Mouse (Mus musculus): ENCODE measurements around the gene Rapgef2. TPM values are rescaled to one million over a fixed set of nuclear protein-coding genes. Genes with fewer than 3 reads are reported as not detected.
A peak's percentile ranks its signal among the peaks of the same experiment; 100 is the strongest.

Rapgef2 gene
- total RNA-seq (2021), result 10 to 100 TPM; 40.2 to 51.6 TPM

GRCm38 (mm10) chr3:79286376-79287107 is at the start of gene Rapgef2:
Rapgef2 (minus strand) TSS chr3:79286517.
- peak; percentile 88 to 90 for DNase-seq
- intact Hi-C loops (cut with DNase I), result loop anchor here (1.0 to 5.0 kb wide), 4 partner anchors 65 to 301 kb away; no protein-coding TSS in a partner anchor

GRCm38 (mm10) chr3:79333643-79334200 is 47.4 kb upstream of the Rapgef2 start:
- DNase-seq, result no peak
- intact Hi-C loops (cut with DNase I), result no loop called here

GRCm38 (mm10) chr3:79333051-79333450 is 46.7 kb upstream of the Rapgef2 start:
- intact Hi-C loops (cut with DNase I), result no loop called here
- DNase-seq, result peak; percentile 12 to 18

GRCm38 (mm10) chr3:79329691-79330315 is 43.5 kb upstream of the Rapgef2 start:
- intact Hi-C loops (cut with DNase I), result no loop called here
- DNase-seq, result no peak

- intact Hi-C loops (cut with DNase I), result no loop called here
- DNase-seq, result peak in 1 of 2 experiments; percentile 7
Observed at GRCm38 (mm10) chr3:79324697-79325526, 38.6 kb upstream of the Rapgef2 start.

DNA sequence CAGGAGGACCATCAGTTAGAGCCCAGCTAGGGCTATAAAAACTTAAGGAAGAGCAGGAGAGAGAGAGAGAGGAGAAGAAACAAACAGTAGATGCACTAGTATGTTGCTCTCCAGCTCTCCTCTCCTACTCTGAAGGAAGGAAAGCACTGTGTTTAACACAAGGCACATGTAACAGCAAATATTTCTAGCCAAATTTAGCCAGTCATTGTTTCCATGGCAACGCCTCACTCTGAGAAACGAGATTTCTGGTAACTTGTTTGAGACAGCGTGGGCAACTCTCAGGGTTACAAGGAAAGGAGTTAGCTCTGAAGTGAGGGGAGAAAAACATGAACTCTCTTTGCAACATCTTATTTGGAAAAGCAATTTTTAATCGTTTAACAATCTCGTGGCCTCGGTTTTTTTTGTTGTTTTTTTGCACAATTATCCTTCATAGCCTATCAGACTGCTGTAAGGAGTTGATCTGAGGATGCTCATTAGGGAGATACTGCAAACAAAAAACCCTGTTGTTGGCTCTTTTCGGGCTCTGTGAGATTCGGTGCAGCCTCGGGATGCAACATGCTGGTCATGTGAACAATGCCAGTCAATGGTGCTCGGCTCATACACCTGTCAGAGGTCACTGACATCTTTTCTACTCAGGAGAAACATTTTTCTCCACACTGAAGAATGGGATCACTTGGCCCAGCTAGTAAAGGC is 27.8 kb upstream of the Rapgef2 start:
- peak; percentile 11 to 14 for DNase-seq
- intact Hi-C loops (cut with DNase I), result no loop called here

DNA sequence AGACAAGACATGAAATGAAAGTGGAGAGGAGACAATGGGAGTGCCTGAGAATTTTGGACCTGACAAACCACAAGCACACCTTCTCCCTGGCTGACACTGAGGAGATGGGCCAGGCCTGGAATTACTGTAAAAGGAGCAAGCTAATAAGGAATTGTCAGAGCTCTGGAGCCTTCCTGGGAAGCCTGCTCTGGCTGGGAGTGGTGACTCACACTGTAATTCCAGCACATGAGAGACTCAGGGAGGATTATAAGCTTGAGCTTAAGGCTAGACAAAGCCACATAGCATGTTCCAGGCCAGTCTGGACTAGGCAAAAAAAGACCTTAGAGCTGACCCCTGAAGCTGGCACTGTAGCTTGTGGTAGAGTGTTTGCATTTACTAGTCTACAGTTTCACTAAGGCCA is 25.6 kb upstream of the Rapgef2 start:
- intact Hi-C loops (cut with DNase I), result no loop called here
- DNase-seq, result no peak

DNA sequence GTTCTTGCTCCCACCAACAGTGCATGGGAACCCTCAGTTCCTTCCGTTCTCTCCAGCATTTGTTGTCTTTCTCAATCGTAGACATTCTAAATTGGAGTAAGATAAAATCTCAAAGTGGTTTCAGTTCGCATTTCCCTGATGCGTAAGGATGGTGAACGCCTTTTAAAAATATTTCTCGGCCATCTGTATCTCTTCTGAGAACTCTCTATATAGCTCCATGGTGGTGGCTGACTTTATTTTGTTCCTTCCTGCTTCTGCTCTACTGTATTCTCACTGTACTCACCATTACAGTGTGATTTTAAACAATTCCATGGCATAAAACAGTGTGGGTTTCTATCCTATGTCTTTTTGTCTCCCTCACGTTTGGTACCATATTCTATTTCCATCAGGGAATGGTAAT is 23.9 kb upstream of the Rapgef2 start:
- intact Hi-C loops (cut with DNase I), result no loop called here
- no peak for DNase-seq

- DNase-seq, result no peak
- intact Hi-C loops (cut with DNase I), result no loop called here
Observed at GRCm38 (mm10) chr3:79308605-79309004, 22.3 kb upstream of the Rapgef2 start.

DNA sequence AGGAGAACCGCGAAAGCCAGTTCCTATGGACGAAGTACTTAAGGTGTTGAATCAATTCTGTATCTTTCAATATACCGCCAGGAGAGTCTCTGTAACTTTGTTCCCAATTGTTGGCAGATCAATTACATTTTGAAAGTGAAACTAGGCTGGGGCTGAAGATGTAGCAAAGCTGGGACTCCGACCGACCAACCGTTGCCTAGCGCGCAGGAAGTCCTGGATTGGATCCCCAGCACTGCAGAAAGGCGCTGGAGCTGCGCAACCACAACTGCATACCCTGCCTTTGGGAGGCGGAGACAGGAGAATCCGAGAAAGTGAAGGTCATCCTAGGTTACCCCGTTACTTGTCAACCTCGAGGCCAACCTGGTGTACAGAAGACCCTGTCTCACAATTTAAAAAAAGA is 13.1 kb upstream of the Rapgef2 start:
- intact Hi-C loops (cut with DNase I), result loop anchor here (10.0 kb wide), 1 partner anchor 135 kb away; no protein-coding TSS in a partner anchor
- no peak for DNase-seq

DNA sequence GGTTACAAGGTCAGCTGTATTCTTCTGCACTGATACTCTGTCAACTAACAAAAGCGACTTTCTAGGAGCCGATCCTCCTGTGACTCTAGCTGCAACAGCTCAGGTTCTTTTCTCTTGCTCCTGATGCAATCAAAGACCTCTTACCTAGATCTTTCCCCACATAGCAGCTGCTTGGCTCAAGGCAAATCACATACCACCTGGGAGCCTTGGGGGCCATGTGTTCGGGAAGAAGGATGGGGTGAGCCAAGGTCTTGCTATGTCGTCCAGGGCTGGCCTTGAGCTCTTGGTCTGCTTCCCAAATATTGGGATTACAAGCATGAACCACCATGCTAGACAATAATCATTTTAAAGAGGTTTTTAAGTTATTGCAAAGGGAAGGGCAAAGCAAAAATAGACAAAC is 11.0 kb upstream of the Rapgef2 start:
- intact Hi-C loops (cut with DNase I), result loop anchor here (10.0 kb wide), 1 partner anchor 138 kb away; no protein-coding TSS in a partner anchor
- DNase-seq, result no peak

GRCm38 (mm10) chr3:79296586-79296985 is 10.3 kb upstream of the Rapgef2 start:
- intact Hi-C loops (cut with DNase I), result loop anchor here (10.0 kb wide), 1 partner anchor 138 kb away; no protein-coding TSS in a partner anchor
- DNase-seq, result no peak

DNA sequence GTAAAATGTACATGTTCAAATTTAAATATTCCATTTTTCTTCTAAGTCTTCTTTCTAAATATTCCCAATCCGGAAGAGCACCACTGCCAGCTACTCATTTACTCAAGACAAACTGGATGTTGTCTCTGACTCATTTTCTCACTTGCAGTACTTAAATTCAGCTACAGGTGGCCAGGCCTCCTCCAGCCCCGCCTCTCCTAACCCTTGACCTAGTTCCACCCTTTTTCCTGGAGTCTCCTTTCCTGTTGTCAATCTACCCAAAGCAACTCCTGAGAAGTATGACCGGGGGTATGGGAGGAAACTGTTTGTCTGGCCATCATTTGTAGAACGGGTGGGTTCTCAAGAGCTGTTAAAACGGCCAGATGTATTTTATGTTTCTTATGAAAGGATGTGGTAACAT is 9.7 kb upstream of the Rapgef2 start:
- DNase-seq, result no peak
- intact Hi-C loops (cut with DNase I), result loop anchor here (10.0 kb wide), 1 partner anchor 139 kb away; no protein-coding TSS in a partner anchor

- intact Hi-C loops (cut with DNase I), result loop anchor here (10.0 kb wide), 1 partner anchor 140 kb away; no protein-coding TSS in a partner anchor
Observed at GRCm38 (mm10) chr3:79294701-79295100, 8.4 kb upstream of the Rapgef2 start.

GRCm38 (mm10) chr3:79293023-79293422 is 6.7 kb upstream of the Rapgef2 start:
- intact Hi-C loops (cut with DNase I), result loop anchor here (10.0 kb wide), 1 partner anchor 142 kb away; no protein-coding TSS in a partner anchor
- no peak for DNase-seq

More at GRCm38 (mm10) chr3:79294701-79295100, 8.4 kb upstream of the Rapgef2 start:
- no peak for DNase-seq

DNA sequence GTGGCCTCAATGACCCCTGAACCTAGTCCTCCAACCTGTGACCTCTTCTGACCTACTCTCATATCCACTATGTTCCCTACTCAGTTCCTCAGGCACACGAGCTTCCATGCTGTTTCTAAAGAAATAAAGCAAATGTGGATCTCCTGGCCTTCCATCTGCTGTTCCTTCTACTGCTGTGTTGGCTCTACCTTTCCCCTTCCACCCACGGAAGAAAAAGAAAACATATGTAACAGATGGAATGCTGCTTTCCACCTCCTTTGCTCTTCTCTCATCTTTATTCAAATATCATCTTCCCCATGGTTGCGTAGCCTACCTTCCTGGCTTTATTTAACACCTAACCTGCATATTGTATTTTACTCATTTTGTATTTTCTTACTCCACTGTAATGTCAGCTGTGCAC is 2.7 kb upstream of the Rapgef2 start:
- no peak for DNase-seq
- intact Hi-C loops (cut with DNase I), result loop anchor here (5.0 kb wide), 2 partner anchors 203 to 298 kb away; no protein-coding TSS in a partner anchor

- intact Hi-C loops (cut with DNase I), result loop anchor here (2.0 to 5.0 kb wide), 3 partner anchors 83 to 299 kb away; no protein-coding TSS in a partner anchor
- DNase-seq, result peak in 1 of 2 experiments; percentile 29
Observed at GRCm38 (mm10) chr3:79287699-79288458, 1.6 kb upstream of the Rapgef2 start.

GRCm38 (mm10) chr3:79287108-79287576 is 825 bp upstream of the Rapgef2 start:
- intact Hi-C loops (cut with DNase I), result loop anchor here (2.0 to 5.0 kb wide), 3 partner anchors 82 to 300 kb away; no protein-coding TSS in a partner anchor

DNA sequence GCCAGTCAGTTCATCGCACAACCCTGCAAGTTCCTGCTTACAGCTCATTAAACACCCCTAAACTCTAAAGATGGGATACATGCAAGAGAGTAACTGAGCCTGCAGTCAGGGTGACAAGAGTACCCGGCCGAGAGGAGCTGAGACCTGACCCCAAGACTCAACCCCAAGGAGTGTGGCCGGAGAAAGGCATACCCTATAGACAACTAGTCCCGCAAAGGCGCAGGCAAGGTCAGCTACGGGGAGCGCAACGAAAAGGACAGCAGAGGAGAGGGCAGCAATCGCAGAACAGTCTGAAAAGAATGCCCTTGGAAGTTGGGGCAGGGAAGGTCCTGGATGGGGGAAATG is 314 bp downstream of the Rapgef2 start:
- intact Hi-C loops (cut with DNase I), result loop anchor here (1.0 to 5.0 kb wide), 4 partner anchors 65 to 301 kb away; no protein-coding TSS in a partner anchor
- peak in 1 of 2 experiments; percentile 69 for DNase-seq

More at GRCm38 (mm10) chr3:79287108-79287576, 825 bp upstream of the Rapgef2 start:
- peak; percentile 96 to 97 for DNase-seq
